Mouse (Mus musculus) testis, adult 2 months (tissue): Measurements from ENCODE around the gene Fbxl7.

Source experiments
- CTCF ChIP-seq: fragments of 200-500 bp; IDR thresholded peaks from 2 replicates; pipeline ENCODE4 v1.5.1; 2012; ENCODE audit warnings: low read depth, mild to moderate bottlenecking, inconsistent platforms, low read length, moderate library complexity; ENCODE audit not compliant: control insufficient read depth, insufficient read depth, insufficient replicate concordance
- POLR2A ChIP-seq: fragments of 200-500 bp; IDR thresholded peaks from 2 replicates; pipeline ENCODE4 v1.6.1; 2012; ENCODE audit warnings: low read depth, mild to moderate bottlenecking, inconsistent platforms, low read length, moderate library complexity; ENCODE audit not compliant: control insufficient read depth

DNA sequence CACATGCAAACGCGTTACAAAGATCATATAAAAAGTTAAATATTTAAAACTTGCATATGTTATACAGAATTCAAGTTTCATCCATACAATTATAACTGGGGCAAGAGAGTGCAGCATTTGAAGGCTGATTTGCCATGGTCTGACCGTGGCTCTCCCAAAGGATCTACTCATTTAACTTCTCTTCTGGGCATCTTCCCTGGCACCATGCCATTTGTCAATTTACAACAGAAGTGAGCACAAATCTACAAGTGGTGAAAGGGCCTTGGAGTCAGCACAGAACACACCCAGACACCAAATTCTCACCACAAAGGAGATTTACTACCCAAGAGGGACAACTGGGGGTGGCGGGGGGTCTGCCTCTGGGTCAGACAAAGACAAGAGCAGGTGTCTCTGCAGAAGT lies 64.2 kb downstream of the Fbxl7 start:
- TF ChIP-seq POLR2A, result no peak
- TF ChIP-seq CTCF, result no peak
